In the genomic region with DNA sequence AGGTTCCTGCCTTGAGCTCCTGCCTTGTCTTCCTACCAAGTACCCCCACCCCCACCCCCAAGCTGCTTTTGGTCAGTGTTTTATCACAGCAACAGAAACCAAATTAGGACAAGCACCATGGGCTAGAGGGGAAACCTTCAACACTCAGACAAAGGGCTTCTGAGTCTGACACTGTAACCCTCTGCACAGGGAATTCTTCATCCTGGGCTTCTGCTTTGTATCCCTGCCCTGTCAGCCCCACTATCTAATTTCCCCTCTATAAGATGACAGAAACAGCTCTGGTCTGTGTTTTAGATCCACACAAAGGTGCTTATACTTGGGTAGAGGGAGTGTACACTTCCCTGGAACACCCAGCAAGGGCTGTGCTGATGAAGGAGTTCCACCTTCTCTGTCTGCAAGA, we compare ENCODE assay signal across 24 mouse cellular contexts.
DNase-seq lines count a peak whose midpoint lies in the region; ATAC-seq and TF ChIP-seq lines count a peak whose summit lies in the region.
"Had no signal": no experiment of that assay in that cellular context is flagged by ENCODE, and none has a peak within 500 bp of the region (broad histone marks: within the 10 kb centered on the region; RNA-seq: fewer than 3 reads in every experiment).

No protein-coding gene starts in this region.

- intact Hi-C loops in heart, adult 2 months (cut with DNase I): no loop called here

- no peak for ATAC-seq in heart, embryonic 12.5 days (ENCODE audit: insufficient number of reproducible peaks, low FRiP score)
- peak; percentile 60 for ATAC-seq in heart, postnatal 0 days (ENCODE audit: insufficient read depth, low read depth)
- ATAC-seq in midbrain, embryonic 16.5 days: no peak
- ATAC-seq in midbrain, postnatal 0 days (ENCODE audit: low FRiP score): no peak
- ATAC-seq: CD4-positive, CD25-positive, alpha-beta regulatory T cell, adult 4 months; forebrain, embryonic 13.5 days had no signal

- no peak for DNase-seq in heart, adult 2 months
- no peak for DNase-seq in heart, postnatal 0 days (ENCODE audit: low spot score)
- no peak for DNase-seq in heart, adult 18-20 months
- no peak for DNase-seq in midbrain, postnatal 0 days (ENCODE audit: low spot score)
- DNase-seq in cerebellum, postnatal 10 days: no peak
- DNase-seq: adrenal gland, postnatal 14 days; cerebellum, adult 11 months; cerebellum, adult 9-11 months; gastrocnemius, postnatal 14 days; kidney, adult 11 months; kidney, postnatal 14 days; layer of hippocampus, adult 9-11 months; retina, postnatal 1 day; right cerebral cortex, postnatal 14 days; thymus, postnatal 4 days had no signal

- peaks cover 30% of the 10 kb centered on the region for H3K4me1 ChIP-seq in heart, embryonic 12.5 days (replicated peaks)
- H3K4me1 ChIP-seq in heart, adult 2 months (ENCODE audit: control insufficient read depth, insufficient read depth, low read length): no peaks in the 10 kb centered on the region; the same call in 1 of the 2 replicates
- peaks cover 6% of the 10 kb centered on the region; the same call in 1 of the 2 replicates for H3K4me1 ChIP-seq in heart, postnatal 0 days (ENCODE audit: control insufficient read depth, insufficient read depth)
- no peaks in the 10 kb centered on the region for H3K4me1 ChIP-seq in midbrain, embryonic 16.5 days (ENCODE audit: control insufficient read depth, insufficient read depth, low read length)
- no peaks in the 10 kb centered on the region for H3K4me1 ChIP-seq in midbrain, postnatal 0 days (ENCODE audit: insufficient read depth, low read length)
- H3K4me1 ChIP-seq: forebrain, embryonic 13.5 days; lung, embryonic 15.5 days; midbrain, embryonic 12.5 days had no signal

- no peaks in the 10 kb centered on the region for H3K36me3 ChIP-seq in heart, embryonic 12.5 days
- no peaks in the 10 kb centered on the region for H3K36me3 ChIP-seq in heart, adult 2 months (ENCODE audit: control insufficient read depth, insufficient read depth, low read length)
- no peaks in the 10 kb centered on the region for H3K36me3 ChIP-seq in heart, postnatal 0 days (replicated peaks; ENCODE audit: control insufficient read depth, insufficient read depth, low read length)
- no peaks in the 10 kb centered on the region for H3K36me3 ChIP-seq in midbrain, embryonic 16.5 days (ENCODE audit: control insufficient read depth, insufficient read depth, low read length)
- no peaks in the 10 kb centered on the region for H3K36me3 ChIP-seq in midbrain, postnatal 0 days (ENCODE audit: insufficient read depth, low read length)
- H3K36me3 ChIP-seq: embryonic facial prominence, embryonic 15.5 days; limb, embryonic 12.5 days; lung, embryonic 15.5 days; midbrain, embryonic 12.5 days had no signal

- TF ChIP-seq CTCF in heart, adult 2 months (IDR thresholded peaks at IDR 0.05): no peak
- no peak for TF ChIP-seq CTCF in heart, postnatal 0 days (IDR thresholded peaks at IDR 0.05; ENCODE audit: low read depth)
- no peak for TF ChIP-seq CTCF in midbrain, postnatal 0 days (IDR thresholded peaks at IDR 0.05)

- peak overlapping the region; percentile 78 for H3K27ac ChIP-seq in heart, embryonic 12.5 days (ENCODE audit: poor library complexity, severe bottlenecking)
- no peak overlapping the region for H3K27ac ChIP-seq in heart, adult 2 months
- H3K27ac ChIP-seq in heart, postnatal 0 days (ENCODE audit: low read depth): peak overlapping the region; percentile 74
- peak overlapping the region; percentile 45; the same call in 1 of the 2 replicates for H3K27ac ChIP-seq in midbrain, embryonic 16.5 days (ENCODE audit: low read length)
- no peak overlapping the region for H3K27ac ChIP-seq in midbrain, postnatal 0 days (ENCODE audit: low read depth, low read length)
- H3K27ac ChIP-seq: embryonic facial prominence, embryonic 15.5 days; forebrain, embryonic 13.5 days; limb, embryonic 12.5 days; lung, embryonic 15.5 days; midbrain, embryonic 12.5 days had no signal

- TF ChIP-seq EP300 in heart, adult 2 months (IDR thresholded peaks at IDR 0.05; ENCODE audit: insufficient read depth, low read depth, low read length): no peak
- no peak for TF ChIP-seq EP300 in heart, postnatal 0 days (IDR thresholded peaks at IDR 0.05; ENCODE audit: low read depth)

- H3K9me3 ChIP-seq in heart, embryonic 12.5 days (replicated peaks): peaks cover 8% of the 10 kb centered on the region; the same call in 1 of the 2 replicates
- H3K9me3 ChIP-seq in heart, postnatal 0 days (replicated peaks; ENCODE audit: control insufficient read depth, low read length): no peaks in the 10 kb centered on the region
- no peaks in the 10 kb centered on the region for H3K9me3 ChIP-seq in midbrain, embryonic 16.5 days (replicated peaks; ENCODE audit: control insufficient read depth, low read length, poor library complexity, severe bottlenecking)
- no peaks in the 10 kb centered on the region for H3K9me3 ChIP-seq in midbrain, postnatal 0 days (ENCODE audit: low read length)
- H3K9me3 ChIP-seq: embryonic facial prominence, embryonic 15.5 days; forebrain, embryonic 13.5 days; limb, embryonic 12.5 days; lung, embryonic 15.5 days; midbrain, embryonic 12.5 days had no signal

- 0 out of 2 replicates have a peak overlapping the region, but pooled peaks have one; percentile 3 for H3K4me2 ChIP-seq in heart, embryonic 12.5 days
- no peak overlapping the region for H3K4me2 ChIP-seq in heart, postnatal 0 days (ENCODE audit: low read depth, low read length)
- H3K4me2 ChIP-seq in midbrain, embryonic 16.5 days (ENCODE audit: low read length): no peak overlapping the region
- H3K4me2 ChIP-seq in midbrain, postnatal 0 days (ENCODE audit: low read depth, low read length, poor library complexity, severe bottlenecking): no peak overlapping the region
- H3K4me2 ChIP-seq: embryonic facial prominence, embryonic 15.5 days; forebrain, embryonic 13.5 days; limb, embryonic 12.5 days; liver, embryonic 11.5 days; lung, embryonic 15.5 days; midbrain, embryonic 12.5 days had no signal

- no peaks in the 10 kb centered on the region for H3K79me2 ChIP-seq in heart, adult 2 months (replicated peaks; ENCODE audit: control insufficient read depth, insufficient read depth, low read length)

- no peak overlapping the region for H3K9ac ChIP-seq in heart, embryonic 12.5 days
- no peak overlapping the region for H3K9ac ChIP-seq in heart, adult 2 months (ENCODE audit: low read depth, low read length)
- H3K9ac ChIP-seq in heart, postnatal 0 days (replicated peaks; ENCODE audit: low read depth, low read length): 0 out of 2 replicates have a peak overlapping the region, but pooled peaks have one; percentile 19
- H3K9ac ChIP-seq in midbrain, embryonic 16.5 days (ENCODE audit: low read depth, low read length): no peak overlapping the region
- no peak overlapping the region for H3K9ac ChIP-seq in midbrain, postnatal 0 days (replicated peaks; ENCODE audit: low read length, poor library complexity, severe bottlenecking)
- H3K9ac ChIP-seq: embryonic facial prominence, embryonic 15.5 days; forebrain, embryonic 13.5 days; limb, embryonic 12.5 days; lung, embryonic 15.5 days; midbrain, embryonic 12.5 days had no signal

- no peak overlapping the region for H3K4me3 ChIP-seq in heart, embryonic 12.5 days
- H3K4me3 ChIP-seq in heart, adult 2 months: no peak overlapping the region
- no peak overlapping the region for H3K4me3 ChIP-seq in heart, postnatal 0 days (ENCODE audit: low read depth, low read length)
- no peak overlapping the region for H3K4me3 ChIP-seq in midbrain, embryonic 16.5 days (ENCODE audit: low read depth, low read length)
- no peak overlapping the region for H3K4me3 ChIP-seq in midbrain, postnatal 0 days (ENCODE audit: low read depth, low read length)
- H3K4me3 ChIP-seq: embryonic facial prominence, embryonic 15.5 days; forebrain, embryonic 13.5 days; limb, embryonic 12.5 days; lung, embryonic 15.5 days; midbrain, embryonic 12.5 days had no signal

- no peaks in the 10 kb centered on the region for H3K27me3 ChIP-seq in heart, embryonic 12.5 days (replicated peaks)
- H3K27me3 ChIP-seq in heart, adult 2 months (ENCODE audit: control insufficient read depth, insufficient read depth, low read length): no peaks in the 10 kb centered on the region
- H3K27me3 ChIP-seq in heart, postnatal 0 days (ENCODE audit: control insufficient read depth, insufficient read depth, low read length): no peaks in the 10 kb centered on the region
- no peaks in the 10 kb centered on the region for H3K27me3 ChIP-seq in midbrain, embryonic 16.5 days (ENCODE audit: control insufficient read depth, insufficient read depth, low read depth, low read length)
- H3K27me3 ChIP-seq in midbrain, postnatal 0 days (ENCODE audit: insufficient read depth, low read length): no peaks in the 10 kb centered on the region
- H3K27me3 ChIP-seq: embryonic facial prominence, embryonic 15.5 days; forebrain, embryonic 13.5 days; limb, embryonic 12.5 days; lung, embryonic 15.5 days; midbrain, embryonic 12.5 days had no signal

- TF ChIP-seq POLR2A in heart, adult 2 months (IDR thresholded peaks at IDR 0.05; ENCODE audit: insufficient read depth, low read depth, low read length): no peak

Comparison
In these comparisons a context has a peak if more than half of its experiments do, and no peak if none do; other contexts are left out.
1. H3K27ac ChIP-seq: peak in heart, embryonic 12.5 days (single experiment), heart, postnatal 0 days (single experiment) and midbrain, embryonic 16.5 days (single experiment); none in heart, adult 2 months (single experiment) and midbrain, postnatal 0 days (single experiment).